Mouse (Mus musculus) heart, adult 2 months (tissue): Measurements from ENCODE around the gene 1700057G04Rik. TPM values are rescaled to one million over a fixed set of nuclear protein-coding genes. Genes with fewer than 3 reads are reported as not detected.
"Not testable (repeated sequence)": the region's sequence is repeated elsewhere in the genome, so short reads cannot be mapped to it uniquely, and the experiment has no call there.

ENCODE experiments used
- DNase-seq, 2 experiments: peaks; one replicate each; pipeline ENCODE4 v3.0.0; 2021
- H3K27ac ChIP-seq: fragments of 200-600 bp; 2 replicates; pipeline ENCODE4 v1.8.1; 2022
- H3K27me3 ChIP-seq: fragments of 200-500 bp; 2 replicates; pipeline ENCODE4 v1.6.1; 2012; ENCODE audit warnings: mild to moderate bottlenecking, low read length, inconsistent platforms, mixed read lengths; ENCODE audit not compliant: control insufficient read depth, insufficient read depth
- H3K36me3 ChIP-seq: fragments of 200-500 bp; 2 replicates; pipeline ENCODE4 v1.6.1; 2012; ENCODE audit warnings: low read length, inconsistent platforms; ENCODE audit not compliant: control insufficient read depth, insufficient read depth
- H3K4me1 ChIP-seq: fragments of 200-500 bp; 2 replicates; pipeline ENCODE4 v1.6.1; 2011; ENCODE audit warnings: low read length; ENCODE audit not compliant: control insufficient read depth, insufficient read depth
- H3K4me3 ChIP-seq: fragments of 200-600 bp; 2 replicates; pipeline ENCODE4 v1.8.1; 2022
- H3K79me2 ChIP-seq: fragments of 200-500 bp; replicated peaks from 2 replicates; pipeline ENCODE4 v1.6.1; 2012; ENCODE audit warnings: mild to moderate bottlenecking, inconsistent platforms, low read length, moderate library complexity, mixed read lengths; ENCODE audit not compliant: control insufficient read depth, insufficient read depth
- H3K9ac ChIP-seq: fragments of 200-500 bp; 2 replicates; pipeline ENCODE4 v1.6.1; 2012; ENCODE audit warnings: low read depth, mild to moderate bottlenecking, control low read depth, inconsistent platforms, low read length, mixed read lengths
- CTCF ChIP-seq: fragments of 200-600 bp; IDR thresholded peaks from 2 replicates; pipeline ENCODE4 v1.8.1; 2022; ENCODE audit warnings: antibody characterized with exemption, mild to moderate bottlenecking, moderate library complexity
- EP300 ChIP-seq: fragments of 200-500 bp; IDR thresholded peaks from 2 replicates; pipeline ENCODE4 v1.6.1; 2011; ENCODE audit warnings: low read depth, low read length, control low read depth; ENCODE audit not compliant: insufficient read depth
- POLR2A ChIP-seq: fragments of 200-500 bp; IDR thresholded peaks from 2 replicates; pipeline ENCODE4 v1.6.1; 2011; ENCODE audit warnings: mild to moderate bottlenecking, low read depth, low read length, control low read depth; ENCODE audit not compliant: insufficient read depth
- WGBS: fragments of 180-500 bp; shearing (Covaris S2); methylation state at CpG from one replicate; pipeline ENCODE4 v1.1.7; 2018; 5-methylcytosine and 5-hydroxymethylcytosine counted together
- intact Hi-C: fragments of 180-260 bp; cut with DNase I; formaldehyde crosslinking; loops from one replicate; pipeline ENCODE4 v1.15.1; 2025
- polyA plus RNA-seq: library from polyadenylated mRNA; depleted of rRNA; stranded (reverse); fragments of >200 nt; gene quantifications from 2 replicates; pipeline ENCODE4 v1.2.3, GENCODE M21; 2012
- total RNA-seq, 2 experiments: library from RNA; stranded (reverse); gene quantifications; 2 replicates each; pipeline ENCODE4 v1.2.3; 2021

Gene 1700057G04Rik
- total and polyA plus RNA-seq, 3 experiments = not detected

DNA sequence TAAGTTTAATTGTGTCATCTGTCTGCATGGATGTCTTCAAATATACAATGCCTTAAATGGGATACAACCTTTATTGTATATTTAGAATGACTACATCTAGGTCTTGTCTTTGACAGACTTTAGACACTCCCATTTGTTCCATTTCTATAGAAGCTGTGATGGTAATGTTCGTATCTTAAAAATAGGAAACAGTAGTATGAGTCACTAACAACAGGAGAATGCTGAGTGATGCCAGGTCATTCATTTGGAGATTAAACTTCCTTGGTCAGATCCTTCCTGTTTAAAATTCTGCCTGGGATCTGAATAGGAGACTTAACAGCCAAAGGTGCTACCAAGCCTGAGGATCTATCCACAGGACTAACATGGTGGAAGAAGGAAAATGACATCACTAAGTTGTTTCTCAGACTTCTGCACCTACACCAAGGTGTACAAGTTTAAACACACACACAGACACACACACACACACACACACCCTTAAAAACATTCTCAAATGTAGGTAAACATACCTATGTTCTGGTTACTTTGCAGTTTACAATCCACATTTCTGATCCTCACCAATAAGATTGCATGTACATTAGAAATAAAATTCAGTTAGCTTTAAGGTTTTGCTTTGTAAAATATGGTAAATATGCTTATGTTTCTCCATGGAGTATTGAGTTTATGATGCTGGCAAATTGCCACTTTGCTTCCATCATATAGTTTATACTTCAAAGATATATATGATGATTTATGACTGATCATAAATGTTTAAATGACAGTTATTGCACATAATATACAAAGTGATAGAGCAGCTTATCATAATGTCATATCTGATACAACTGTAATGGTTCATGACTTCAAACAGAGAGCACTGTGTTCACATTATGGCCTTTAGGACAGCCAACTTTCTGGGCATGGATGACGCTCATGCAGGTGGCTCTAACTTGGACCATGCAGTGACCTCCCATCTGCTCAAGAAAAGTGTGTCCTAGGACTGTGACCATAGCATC is 15.3 kb upstream of the 1700057G04Rik start:
- Histone ChIP-seq H3K79me2 (no peaks in the 10 kb centered on the region), H3K36me3 (peaks cover 33% of the 10 kb centered on the region), H3K27ac (no peak overlapping the region), H3K9ac (no peak overlapping the region), H3K27me3 (no peaks in the 10 kb centered on the region), H3K4me3 (no peak overlapping the region), H3K4me1 (no peaks in the 10 kb centered on the region; the same call in none of the 2 replicates)
- no peak for DNase-seq
- WGBS = 60% methylated on average over 2 of the region's 2 CpGs
- intact Hi-C loops = no loop called here
- no peak for TF ChIP-seq EP300
- no peak for TF ChIP-seq CTCF
- no peak for TF ChIP-seq POLR2A

DNA sequence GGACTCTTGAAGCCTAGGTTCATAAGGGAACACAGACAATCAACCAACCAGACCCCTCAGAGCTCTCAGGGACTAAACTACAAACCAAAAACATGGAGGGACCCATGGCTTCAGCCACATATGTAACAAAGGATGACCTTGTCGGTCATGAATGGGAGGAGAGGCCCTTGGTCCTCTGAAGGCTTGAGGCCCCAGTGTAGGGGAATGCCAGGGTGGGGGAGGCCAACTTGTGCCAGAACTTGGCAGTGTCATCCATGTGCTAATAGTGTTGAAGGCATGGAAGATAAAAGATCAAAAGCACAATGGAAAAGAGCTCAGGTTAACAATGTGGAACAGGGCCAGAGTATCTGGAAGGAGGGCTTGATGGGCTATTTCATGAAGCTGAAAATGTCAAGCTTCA is 10.9 kb upstream of the 1700057G04Rik start:
- H3K36me3 ChIP-seq = peaks cover 14% of the 10 kb centered on the region
- no peak overlapping the region for H3K9ac ChIP-seq
- H3K27ac ChIP-seq = no peak overlapping the region
- TF ChIP-seq CTCF = no peak
- no peak for TF ChIP-seq POLR2A
- no peak for TF ChIP-seq EP300
- H3K4me1 ChIP-seq = no peaks in the 10 kb centered on the region
- intact Hi-C loops = no loop called here
- WGBS = 45% methylated on average over 1 of the region's 1 CpGs
- no peak for DNase-seq
- no peaks in the 10 kb centered on the region for H3K27me3 ChIP-seq
- H3K4me3 ChIP-seq = no peak overlapping the region
- H3K79me2 ChIP-seq = no peaks in the 10 kb centered on the region

DNA sequence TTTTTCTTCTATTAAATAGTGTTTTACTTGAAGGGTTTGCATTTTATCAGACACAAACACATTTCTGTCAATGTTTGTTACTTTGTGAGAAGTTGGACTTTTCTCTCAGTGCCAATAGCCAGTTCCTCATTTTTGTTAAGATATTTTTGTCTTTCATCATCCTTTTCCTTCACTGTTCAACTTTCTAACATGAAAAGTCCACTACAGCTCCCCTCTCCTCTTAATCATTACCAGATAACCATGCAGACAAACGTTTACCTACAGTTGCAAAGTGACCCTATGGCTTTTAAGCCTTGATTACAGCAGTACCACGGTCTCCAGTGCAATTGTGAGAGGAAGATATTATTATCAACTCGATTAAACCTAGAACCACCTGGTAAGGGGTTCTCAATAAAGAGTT is 8.0 kb upstream of the 1700057G04Rik start:
- Histone ChIP-seq H3K9ac (no peak overlapping the region), H3K79me2 (no peaks in the 10 kb centered on the region), H3K36me3 (peaks cover 12% of the 10 kb centered on the region), H3K4me3 (no peak overlapping the region), H3K27ac (no peak overlapping the region), H3K27me3 (no peaks in the 10 kb centered on the region), H3K4me1 (no peaks in the 10 kb centered on the region)
- DNase-seq = no peak
- WGBS = 57% methylated on average over 3 of the region's 3 CpGs
- TF ChIP-seq CTCF (no peak), POLR2A (no peak), EP300 (no peak)
- intact Hi-C loops = no loop called here

DNA sequence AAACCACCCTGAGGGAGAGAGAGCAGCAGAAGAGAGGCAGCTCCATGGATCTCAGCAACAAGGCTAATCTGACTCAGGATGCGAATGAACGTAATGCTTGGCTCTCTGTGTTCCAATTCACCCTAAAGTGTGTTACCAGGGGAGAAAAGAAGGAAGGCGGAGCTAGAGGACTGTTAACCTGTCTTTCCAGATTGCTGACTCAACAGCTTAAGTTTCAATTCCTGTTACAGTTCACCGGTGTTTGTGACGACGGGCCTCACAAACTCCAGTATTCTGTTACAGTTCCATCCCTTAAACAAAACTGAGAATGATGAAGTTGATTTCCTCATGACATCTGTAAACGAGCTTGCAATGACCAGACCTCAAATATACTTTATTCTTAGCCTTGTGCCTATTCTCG is 4.1 kb upstream of the 1700057G04Rik start:
- TF ChIP-seq POLR2A (no peak), CTCF (no peak), EP300 (no peak)
- Histone ChIP-seq H3K9ac (no peak overlapping the region), H3K27ac (no peak overlapping the region), H3K4me1 (no peaks in the 10 kb centered on the region), H3K27me3 (no peaks in the 10 kb centered on the region), H3K79me2 (no peaks in the 10 kb centered on the region), H3K36me3 (no peaks in the 10 kb centered on the region; the same call in 1 of the 2 replicates), H3K4me3 (no peak overlapping the region)
- DNase-seq = no peak
- 84% methylated on average over 8 of the region's 8 CpGs for WGBS
- intact Hi-C loops = no loop called here

DNA sequence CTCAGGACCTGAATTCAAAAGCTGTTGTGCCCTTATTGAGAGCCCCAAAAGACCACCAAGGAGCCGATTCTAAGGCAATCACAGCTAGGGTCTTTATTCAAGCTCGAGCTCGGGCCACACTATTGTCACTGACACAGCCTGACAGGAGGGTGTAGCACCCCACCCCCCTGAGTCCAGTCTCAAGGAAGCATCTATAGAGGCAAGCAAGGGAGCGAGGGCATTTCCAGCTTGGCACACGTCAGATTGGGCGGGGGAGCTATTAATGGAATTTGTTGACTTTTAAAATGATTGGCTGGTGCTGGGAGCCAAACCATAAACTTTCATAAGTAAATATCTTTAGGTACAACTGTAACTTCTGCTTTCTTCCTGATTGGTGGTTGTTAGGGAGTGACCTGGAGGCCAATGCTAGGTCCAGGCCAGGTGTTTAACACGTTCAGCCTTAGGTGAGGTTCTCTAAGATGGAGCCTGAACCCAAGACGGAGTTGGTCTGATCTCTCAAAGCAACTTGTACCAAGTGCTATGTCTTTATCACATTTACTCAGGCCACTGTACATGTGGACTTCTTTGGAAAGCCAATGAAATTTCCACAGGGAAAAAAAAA is 3.5 kb upstream of the 1700057G04Rik start:
- intact Hi-C loops = no loop called here
- H3K27ac ChIP-seq = no peak overlapping the region
- no peaks in the 10 kb centered on the region for H3K36me3 ChIP-seq
- no peak for DNase-seq
- no peak overlapping the region for H3K4me3 ChIP-seq
- H3K27me3 ChIP-seq = no peaks in the 10 kb centered on the region
- H3K9ac ChIP-seq = no peak overlapping the region
- TF ChIP-seq CTCF (no peak), EP300 (no peak), POLR2A (no peak)
- H3K79me2 ChIP-seq = no peaks in the 10 kb centered on the region
- H3K4me1 ChIP-seq = no peaks in the 10 kb centered on the region
- WGBS = 88% methylated on average over 8 of the region's 8 CpGs

GRCm38 (mm10) chr9:92316791-92317190 is 7.6 kb downstream of the 1700057G04Rik start:
- 42% methylated on average over 3 of the region's 3 CpGs for WGBS
- intact Hi-C loops = no loop called here

DNA sequence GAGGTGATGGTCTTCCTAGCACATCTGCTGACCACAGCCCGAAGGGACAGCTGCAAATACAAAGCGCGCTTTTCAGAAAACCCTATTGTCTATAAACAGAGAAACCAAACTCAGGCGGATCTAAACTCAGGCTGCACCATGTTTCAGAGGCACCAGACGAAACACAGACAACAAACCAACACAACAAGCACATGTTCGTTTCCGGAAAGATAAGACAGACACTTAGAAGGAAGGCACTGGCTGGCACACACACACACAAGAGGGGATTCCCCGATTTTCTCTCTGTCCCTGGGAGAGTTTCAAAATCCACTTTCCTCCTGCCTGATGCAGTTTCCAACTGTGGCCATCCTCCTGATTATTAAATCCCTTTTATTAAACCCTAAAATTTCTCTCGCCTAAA is 16.8 kb downstream of the 1700057G04Rik start:
- H3K79me2 ChIP-seq, H3K27me3 ChIP-seq, H3K27ac ChIP-seq, H3K36me3 ChIP-seq, H3K4me3 ChIP-seq, H3K9ac ChIP-seq, DNase-seq, H3K4me1 ChIP-seq: not testable (repeated sequence)
- WGBS = 63% methylated on average over 9 of the region's 9 CpGs
- intact Hi-C loops = loop anchor here (5.0 kb wide), 1 partner anchor 49 kb away; the partner anchor contains the start of gene Plscr2

More at GRCm38 (mm10) chr9:92316791-92317190, 7.6 kb downstream of the 1700057G04Rik start:
- H3K27ac ChIP-seq = no peak overlapping the region
- no peaks in the 10 kb centered on the region for H3K27me3 ChIP-seq
- H3K36me3 ChIP-seq = no peaks in the 10 kb centered on the region
- no peak for DNase-seq
- H3K4me3 ChIP-seq = no peak overlapping the region
- H3K4me1 ChIP-seq = no peaks in the 10 kb centered on the region; the same call in 1 of the 2 replicates
- no peaks in the 10 kb centered on the region for H3K79me2 ChIP-seq
- TF ChIP-seq POLR2A = no peak
- no peak for TF ChIP-seq CTCF
- no peak overlapping the region for H3K9ac ChIP-seq
